Mouse (Mus musculus): ENCODE data around the gene Add2.

- no peak for TF ChIP-seq CTCF (IDR thresholded peaks at IDR 0.05; ENCODE audit: control insufficient read depth, insufficient read depth, low read length)
- TF ChIP-seq POLR2A (IDR thresholded peaks at IDR 0.05; ENCODE audit: borderline replicate concordance, control insufficient read depth, low read depth, low read length) = no peak
Observed at GRCm38 (mm10) chr6:86052556-86052955, 24.1 kb downstream of the Add2 start.
